Mouse (Mus musculus) ES-CJ7 (cell line): ENCODE data around the gene Atpaf1.

Experiments
- DNase-seq: peaks from one replicate; pipeline ENCODE4 v3.0.0; 2011; ENCODE audit warnings: low read depth, low spot score

Atpaf1 gene

DNA sequence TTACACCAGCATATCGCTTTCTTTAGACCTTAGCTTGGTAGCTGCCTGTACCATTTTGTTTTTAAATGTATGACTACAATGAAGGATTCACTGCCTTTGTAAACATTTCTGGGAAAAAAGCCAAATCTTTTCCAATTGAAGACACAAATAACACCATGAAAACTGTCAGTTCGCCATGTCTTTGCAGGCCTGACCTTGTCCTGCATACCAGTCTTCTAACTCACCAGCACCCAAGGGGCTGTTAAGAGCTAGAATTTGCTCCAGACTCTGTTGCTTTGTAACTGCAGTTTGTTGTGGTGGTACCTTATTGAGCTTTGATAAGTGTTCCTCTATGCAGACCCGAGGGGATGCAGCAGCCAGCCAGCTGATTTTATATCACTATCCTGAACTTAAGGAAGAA is 15.4 kb downstream of the Atpaf1 start:
- DNase-seq = no peak

DNA sequence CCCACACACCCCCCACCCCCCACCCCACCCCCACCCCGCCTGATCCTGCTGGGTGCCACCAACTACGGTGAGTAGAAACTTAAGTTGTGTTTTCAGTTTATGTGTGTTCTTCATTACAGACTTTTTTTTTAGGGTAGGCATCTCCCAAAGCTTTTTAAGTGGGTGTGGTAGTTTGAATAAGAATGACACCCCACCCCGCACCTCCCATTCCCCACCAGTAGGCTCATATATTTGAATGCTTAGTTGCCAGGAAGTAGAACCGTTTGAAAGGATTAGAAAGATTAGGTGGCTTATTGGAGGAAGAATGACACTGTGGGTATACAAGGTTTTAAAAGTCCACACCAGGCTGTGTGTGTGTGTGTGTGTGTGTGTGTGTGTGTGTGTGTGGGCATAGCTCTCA is 27.7 kb downstream of the Atpaf1 start:
- peak; percentile 55 for DNase-seq

DNA sequence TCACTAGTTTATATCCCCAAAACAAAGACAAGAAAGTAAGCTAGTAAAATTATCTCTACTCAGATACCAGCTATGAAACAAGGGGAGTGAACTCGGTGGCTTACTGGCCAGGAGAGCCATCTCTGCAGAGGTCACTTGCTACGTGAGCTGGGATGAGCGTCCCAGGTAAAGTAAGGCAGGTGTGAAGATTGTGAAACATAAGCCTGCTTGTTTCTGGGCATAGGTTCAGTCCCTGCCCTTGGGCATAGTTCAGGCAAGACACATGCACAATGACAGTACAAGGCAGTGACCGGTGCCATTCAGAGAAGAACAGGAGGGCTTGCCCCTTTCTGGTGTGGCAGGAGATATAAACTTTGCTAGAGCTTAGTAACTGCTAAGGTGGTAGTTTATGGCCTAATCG is 31.0 kb downstream of the Atpaf1 start:
- no peak for DNase-seq

DNA sequence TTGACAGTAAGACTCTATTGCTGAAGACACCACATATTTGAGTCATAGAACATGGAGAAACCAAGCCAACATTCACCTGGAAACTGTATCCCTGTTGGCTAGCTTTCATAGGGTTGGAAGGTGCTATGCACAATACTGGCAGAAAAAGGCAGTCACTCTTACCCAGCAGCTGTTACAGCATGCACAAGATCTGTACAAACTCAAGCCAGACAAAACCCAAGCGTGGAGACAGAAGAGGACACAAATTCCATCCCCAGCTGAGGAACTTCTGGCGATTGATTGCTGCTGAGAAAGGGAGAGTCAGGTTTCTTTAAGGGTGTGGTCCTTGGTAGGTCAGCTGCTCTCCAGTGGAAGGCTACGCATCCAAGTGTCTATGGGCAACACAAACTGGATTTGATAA is 35.6 kb downstream of the Atpaf1 start:
- peak; percentile 14 for DNase-seq

GRCm38 (mm10) chr4:115820944-115821343 is 36.3 kb downstream of the Atpaf1 start:
- no peak for DNase-seq

GRCm38 (mm10) chr4:115821431-115821830 is 36.8 kb downstream of the Atpaf1 start:
- peak; percentile 25 for DNase-seq

- DNase-seq = no peak
Measured at GRCm38 (mm10) chr4:115821928-115822327, 37.3 kb downstream of the Atpaf1 start.

DNA sequence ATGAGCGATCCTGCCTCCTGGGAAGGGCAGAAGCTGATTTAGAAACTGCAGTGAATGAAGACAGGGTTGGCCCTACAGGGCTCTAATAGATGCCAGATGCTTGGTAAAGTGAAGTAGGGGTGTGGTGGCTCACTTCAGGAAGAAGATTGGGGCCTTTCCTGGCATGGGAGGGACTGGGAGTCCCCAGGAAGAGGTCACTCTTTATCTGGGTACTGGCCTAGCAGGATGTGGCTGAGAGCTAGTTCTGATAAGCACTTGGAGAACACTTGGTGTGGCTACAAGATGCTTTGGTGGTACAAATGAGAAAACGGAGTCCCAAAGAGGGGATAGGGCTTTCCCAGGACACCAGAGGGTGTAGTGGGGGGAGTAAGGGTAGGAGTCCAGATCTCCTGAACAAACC is 39.6 kb downstream of the Atpaf1 start:
- DNase-seq = no peak

- DNase-seq = no peak
Measured at GRCm38 (mm10) chr4:115825271-115825670, 40.7 kb downstream of the Atpaf1 start.

DNA sequence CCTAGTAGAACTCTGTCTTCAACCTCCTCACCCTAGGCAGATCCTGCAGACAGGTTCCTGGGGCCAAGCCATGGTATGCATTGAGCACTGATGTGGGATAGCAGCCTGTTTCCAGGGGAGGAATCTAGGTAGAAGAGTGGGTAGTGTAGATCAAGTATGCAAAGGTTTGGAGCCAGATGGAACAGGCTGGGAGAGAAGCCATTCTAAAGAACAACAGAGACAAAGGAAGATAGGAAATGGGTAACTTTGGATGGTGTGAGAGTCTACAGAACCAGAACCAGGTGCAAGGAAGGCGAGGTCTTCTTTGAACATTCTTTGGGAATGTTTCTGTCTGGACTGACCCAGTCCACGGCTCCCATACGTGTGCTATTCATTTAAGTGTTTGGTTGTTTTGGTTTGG is 42.5 kb downstream of the Atpaf1 start:
- DNase-seq = peak; percentile 58

- DNase-seq = no peak
Measured at GRCm38 (mm10) chr4:115827535-115827887, 42.9 kb downstream of the Atpaf1 start.

GRCm38 (mm10) chr4:115827888-115828571 is 43.4 kb downstream of the Atpaf1 start, which contains the start of gene Mob3c:
Gene Mob3c, plus strand, starts transcription at chr4:115828092.
- peak; percentile 82 for DNase-seq

- DNase-seq = no peak
Measured at GRCm38 (mm10) chr4:115828572-115828902, 43.9 kb downstream of the Atpaf1 start.

DNA sequence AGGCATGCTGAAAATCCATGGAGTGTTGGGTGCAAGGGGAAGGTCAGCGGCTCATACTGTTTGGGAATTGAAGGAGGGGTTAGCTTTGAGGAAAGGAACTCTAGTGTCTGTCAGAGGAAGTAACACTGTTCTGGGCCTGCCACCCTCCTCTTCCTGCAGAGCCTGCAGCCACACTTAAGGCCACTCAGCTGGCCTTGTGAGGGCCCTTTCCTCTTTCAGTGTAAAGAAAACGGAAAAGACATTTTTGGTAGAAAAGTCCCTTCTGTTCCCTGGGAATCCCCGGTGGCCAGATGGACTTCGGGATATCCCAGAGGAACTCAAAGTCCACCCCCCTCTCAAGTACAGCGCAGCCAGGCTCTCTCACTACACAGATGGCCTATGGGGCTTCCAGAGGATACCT is 45.9 kb downstream of the Atpaf1 start:
- DNase-seq = no peak

DNA sequence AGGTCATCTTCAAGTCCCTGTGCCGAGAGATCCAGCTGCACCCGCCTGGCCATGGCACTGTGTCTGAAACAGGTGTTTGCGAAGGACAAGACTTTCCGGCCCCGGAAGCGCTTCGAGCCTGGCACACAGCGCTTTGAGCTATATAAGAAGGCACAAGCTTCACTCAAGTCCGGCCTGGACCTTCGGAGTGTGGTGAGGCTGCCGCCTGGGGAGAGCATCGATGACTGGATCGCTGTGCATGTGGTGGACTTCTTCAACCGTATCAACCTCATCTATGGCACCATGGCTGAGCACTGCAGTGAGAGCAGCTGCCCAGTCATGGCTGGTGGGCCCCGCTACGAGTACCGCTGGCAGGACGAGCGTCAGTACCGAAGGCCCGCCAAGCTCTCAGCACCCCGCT is 46.6 kb downstream of the Atpaf1 start:
- DNase-seq = no peak

DNA sequence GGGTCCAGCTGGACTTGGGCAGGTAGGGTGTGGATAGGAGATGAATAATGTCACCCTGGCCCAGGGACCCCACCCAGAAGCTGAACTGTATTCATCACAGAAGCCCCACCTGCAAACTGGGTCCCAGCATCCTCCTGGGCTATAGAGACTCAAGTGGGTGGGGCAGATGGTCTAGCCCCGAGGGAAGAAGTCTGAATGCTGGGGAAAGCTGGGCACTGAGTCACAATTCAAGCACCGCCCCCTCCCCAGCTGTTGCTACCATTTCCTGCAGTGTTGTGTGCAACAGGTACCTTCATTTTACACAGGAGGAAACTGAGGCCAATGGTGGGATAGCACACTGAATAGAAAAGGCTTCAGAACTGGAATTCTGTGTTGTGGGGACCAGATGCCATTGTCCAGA is 47.4 kb downstream of the Atpaf1 start:
- peak; percentile 84 for DNase-seq

DNA sequence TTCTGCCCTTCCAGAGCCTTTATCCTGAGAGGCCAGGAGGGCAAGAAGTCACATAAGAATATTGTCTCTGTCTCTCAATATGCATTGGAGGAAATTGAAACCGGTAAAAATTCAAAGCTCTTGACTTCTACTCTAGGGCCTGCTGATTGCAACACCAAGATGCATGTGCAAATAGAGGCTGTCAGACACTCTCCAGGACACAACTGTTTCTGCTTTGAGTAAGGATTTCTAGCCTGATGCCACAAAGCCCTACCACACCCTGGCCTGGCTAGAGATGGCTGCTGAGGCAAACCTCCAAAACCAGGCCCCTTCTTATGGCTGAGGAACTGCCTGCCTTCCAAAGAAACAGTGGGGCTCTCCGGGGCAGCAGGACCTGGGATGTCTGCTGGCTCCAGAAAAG is 51.0 kb downstream of the Atpaf1 start:
- no peak for DNase-seq

DNA sequence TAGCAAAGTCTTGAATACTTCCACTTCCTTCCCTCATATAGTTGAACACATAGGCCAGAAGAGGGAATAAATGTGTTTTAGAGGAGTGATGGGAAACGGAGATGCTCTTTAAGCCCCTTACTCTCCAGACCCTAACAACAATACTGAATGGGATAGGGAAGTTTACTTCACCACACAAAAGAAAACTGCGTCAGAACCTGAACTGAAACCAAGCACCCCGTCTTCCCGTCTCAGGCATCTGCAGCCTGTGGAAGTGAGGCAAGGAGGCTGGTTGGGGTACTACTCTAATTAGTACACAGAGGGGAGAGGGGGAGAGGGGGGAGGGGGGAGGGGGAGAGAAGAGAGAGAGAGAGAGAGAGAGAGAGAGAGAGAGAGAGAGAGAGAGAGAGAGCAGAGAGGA is 53.6 kb downstream of the Atpaf1 start:
- DNase-seq = no peak

GRCm38 (mm10) chr4:115838696-115839641 is 54.4 kb downstream of the Atpaf1 start, which contains the start of gene Mknk1:
Gene Mknk1, plus strand, starts transcription at chr4:115839198.
- DNase-seq = peak; percentile 96

GRCm38 (mm10) chr4:115839956-115840355 is 55.3 kb downstream of the Atpaf1 start:
- DNase-seq = no peak

DNA sequence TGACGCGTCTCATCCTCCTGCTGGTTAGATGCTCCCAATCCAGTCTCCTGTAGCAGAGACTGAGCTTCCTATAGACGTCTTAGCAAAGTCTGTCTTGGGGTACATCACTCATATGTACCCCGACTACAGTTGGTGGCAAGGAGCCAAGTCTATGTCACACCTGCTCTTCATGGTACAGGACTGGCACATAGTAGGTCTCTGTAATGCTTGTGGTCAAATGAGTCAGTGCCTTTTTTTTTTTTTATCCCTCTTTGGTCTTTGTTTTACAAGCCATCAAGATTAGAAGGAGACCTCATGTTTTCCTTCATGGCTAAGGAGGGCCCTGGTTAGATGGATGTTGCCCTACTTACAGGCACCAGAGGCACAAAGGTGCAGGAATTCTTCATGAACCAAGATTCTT is 56.2 kb downstream of the Atpaf1 start:
- no peak for DNase-seq

DNA sequence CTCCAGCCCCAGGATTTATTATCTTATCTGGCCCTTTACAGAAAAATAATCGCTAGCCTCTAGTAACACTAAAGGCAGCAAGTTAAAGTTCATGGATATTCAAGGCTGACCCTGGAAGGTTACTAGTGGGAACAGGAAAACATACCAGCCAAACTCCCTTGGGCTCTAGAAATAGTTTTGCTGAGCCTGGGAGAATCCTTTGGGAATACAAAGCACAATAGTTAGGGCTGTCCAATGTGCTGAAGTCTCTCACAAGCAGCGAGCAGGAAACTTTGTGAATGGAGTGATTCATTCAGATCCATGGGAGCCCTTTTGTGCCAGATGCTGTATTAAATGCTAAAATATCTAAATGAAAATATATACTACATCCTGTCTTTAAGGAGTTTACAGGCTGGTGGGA is 62.0 kb downstream of the Atpaf1 start:
- no peak for DNase-seq

DNA sequence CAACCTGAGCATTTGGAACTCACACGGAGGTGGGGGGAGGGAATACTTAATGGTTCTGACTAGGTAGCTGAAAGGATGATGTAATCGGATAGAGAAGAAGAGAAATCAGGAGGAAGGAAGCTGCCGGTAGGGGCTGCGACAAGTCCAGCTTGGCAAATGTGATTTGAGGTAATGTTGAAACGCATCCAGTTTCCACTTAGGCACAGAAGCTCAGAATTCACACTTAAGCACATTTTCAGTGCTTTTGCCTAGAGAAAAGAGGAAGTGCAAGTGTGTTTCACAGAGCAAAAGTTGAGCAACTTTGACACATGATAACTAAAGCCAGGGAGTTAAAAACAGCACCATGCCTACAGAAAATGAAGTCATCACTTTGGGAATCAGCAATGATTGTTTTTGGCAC is 62.8 kb downstream of the Atpaf1 start:
- peak; percentile 20 for DNase-seq
